In the genomic region with DNA sequence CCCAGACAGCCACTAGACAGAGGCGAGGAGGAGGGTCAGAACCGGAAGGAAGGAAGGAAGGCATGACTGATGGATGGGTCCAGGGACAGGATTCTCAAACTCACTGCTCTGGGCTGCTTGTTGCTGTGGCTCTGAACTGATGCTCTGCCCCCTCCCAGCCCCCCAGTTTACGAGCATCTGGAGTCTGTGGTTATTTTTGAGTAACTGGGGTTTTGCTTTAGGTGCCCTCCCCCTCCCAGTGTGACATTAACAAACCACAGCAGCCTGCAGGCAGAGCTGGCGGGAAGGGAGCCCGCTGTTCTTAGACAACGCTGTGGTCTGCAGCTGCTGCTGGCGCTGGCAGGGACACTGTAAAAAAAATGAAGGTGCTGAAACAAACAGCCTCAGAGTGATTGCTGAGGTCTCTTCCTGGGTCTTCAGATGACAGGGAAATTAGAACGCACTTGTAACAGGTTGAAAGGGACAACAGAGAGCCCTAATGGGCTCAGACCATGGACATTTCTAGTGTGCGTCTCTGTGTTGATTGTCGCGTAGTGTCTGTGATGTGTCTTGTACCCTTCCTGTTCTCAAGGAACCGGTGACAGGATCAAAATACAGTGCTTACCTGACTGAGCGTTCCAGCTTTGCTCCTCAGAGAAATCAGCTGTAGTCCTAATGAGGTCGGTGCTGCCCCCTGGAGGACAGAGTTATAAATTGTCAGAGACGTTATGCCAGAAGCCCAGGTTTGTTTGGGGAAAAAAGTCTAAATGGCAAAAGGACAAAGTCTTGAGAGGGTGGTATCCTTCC, we compare ENCODE assay signal across 8 mouse cellular contexts. TPM values are rescaled to one million over a fixed set of nuclear protein-coding genes. Genes with fewer than 3 reads are reported as not detected.
A peak's percentile ranks its signal among the peaks of the same experiment; 100 is the strongest.
DNase-seq lines count a peak whose midpoint lies in the region; ATAC-seq and TF ChIP-seq lines count a peak whose summit lies in the region.

No protein-coding gene starts in this region.

- 0 out of 2 replicates have a peak, but pooled peaks cover 4% of the 10 kb centered on the region for H3K4me1 ChIP-seq in hindbrain, postnatal 0 days (ENCODE audit: insufficient read depth, low read length)

- peak overlapping the region; percentile 38 for H3K9ac ChIP-seq in hindbrain, postnatal 0 days (replicated peaks; ENCODE audit: low read length)

- ATAC-seq in hindbrain, postnatal 0 days, result peak; percentile 69

- H3K4me2 ChIP-seq in hindbrain, postnatal 0 days (ENCODE audit: low read depth, low read length), result peak overlapping the region; percentile 58

- peak overlapping the region; percentile 52 for H3K27ac ChIP-seq in hindbrain, postnatal 0 days

- peak overlapping the region; percentile 15 for H3K4me3 ChIP-seq in hindbrain, postnatal 0 days (ENCODE audit: low read length)

- DNase-seq in adipocyte (ENCODE audit: low spot score), result peak; percentile 85
- peak; percentile 73 to 86 for DNase-seq in cerebellum, postnatal 36 days
- peak; percentile 79 to 89 for DNase-seq in frontal cortex, postnatal 36 days (ENCODE audit: low spot score in 2 of 2)
- peak; percentile 92 for DNase-seq in hindbrain, postnatal 0 days (ENCODE audit: low spot score)
- peak; percentile 81 to 91 for DNase-seq in left cerebral cortex, adult 18-20 months (ENCODE audit: low spot score in 2 of 2)
- peak; percentile 59 to 86 for DNase-seq in lung, postnatal 4 days
- DNase-seq in right cerebral cortex, adult 2 months (ENCODE audit: low spot score in 2 of 2), result peak; percentile 91 to 92
- peak; percentile 82 for DNase-seq in urinary bladder, postnatal 25 days (ENCODE audit: low spot score)

- H3K36me3 ChIP-seq in hindbrain, postnatal 0 days (ENCODE audit: insufficient read depth, low read length), result no peaks in the 10 kb centered on the region

- H3K27me3 ChIP-seq in hindbrain, postnatal 0 days (ENCODE audit: insufficient read depth, low read length), result no peaks in the 10 kb centered on the region; the same call in 1 of the 2 replicates

- TF ChIP-seq CTCF in hindbrain, postnatal 0 days (IDR thresholded peaks at IDR 0.05; ENCODE audit: low read depth), result peak; percentile 86

- H3K9me3 ChIP-seq in hindbrain, postnatal 0 days (ENCODE audit: low read length), result no peaks in the 10 kb centered on the region

- WGBS in hindbrain, postnatal 0 days, result 4% methylated on average over 15 of the region's 15 CpGs

RNA-seq across cellular contexts. Expression of gene Cracr2a, which starts 21.4 kb away (rescaled TPM):
- 0.47 and 0.52 TPM in 2 replicates for total RNA-seq in hindbrain, postnatal 0 days (2014; rRNA removed)
- 1.0 and 1.1 TPM in 2 replicates for polyA plus RNA-seq in hindbrain, postnatal 0 days (2015; fragmentation: Nextera tagmentation; extraction: Ambion mirVana)
- 1 to 10 TPM; 1.5 to 3.0 TPM for total RNA-seq in left cerebral cortex, adult 18-20 months (2021)

Comparison
In these comparisons a context has a peak if more than half of its experiments do, and no peak if none do; other contexts are left out.
1. Peak in every context shown above with its lines: DNase-seq, ATAC-seq, H3K4me3 ChIP-seq and H3K27ac ChIP-seq.